Mouse (Mus musculus) liver, embryonic 11.5 days (tissue): ENCODE results near the gene Agrn. TPM values are rescaled to one million over a fixed set of nuclear protein-coding genes. Genes with fewer than 3 reads are reported as not detected.
A peak's percentile ranks its signal among the peaks of the same experiment; 100 is the strongest.

Experiments used
- ATAC-seq: fragments of 200-750 bp; cut with Nextera tagmentation; replicated peaks from 2 replicates; pipeline ENCODE4 v1.8.0; 2017; ENCODE audit warnings: moderate number of reproducible peaks, mild to moderate bottlenecking, moderate TSS enrichment, moderate library complexity; ENCODE audit not compliant: low FRiP score
- DNase-seq: peaks from one replicate; pipeline ENCODE4 v3.0.0-alpha.2; 2017; ENCODE audit warnings: low spot score
- H3K27ac ChIP-seq: fragments of 300-500 bp; sonication (generic); 2 replicates; pipeline ENCODE4 v1.5.1; 2014; ENCODE audit warnings: mild to moderate bottlenecking, low read depth, low read length, control low read depth
- H3K27me3 ChIP-seq: fragments of 300-500 bp; sonication (generic); replicated peaks from 2 replicates; pipeline ENCODE4 v1.6.1; 2014; ENCODE audit warnings: low read length, mixed read lengths; ENCODE audit not compliant: control insufficient read depth, insufficient read depth
- H3K36me3 ChIP-seq: fragments of 300-500 bp; sonication (generic); 2 replicates; pipeline ENCODE4 v1.6.1; 2014; ENCODE audit warnings: mild to moderate bottlenecking, low read length, moderate library complexity, mixed read lengths; ENCODE audit not compliant: control insufficient read depth, insufficient read depth
- H3K4me1 ChIP-seq: fragments of 300-500 bp; sonication (generic); replicated peaks from 2 replicates; pipeline ENCODE4 v1.6.1; 2014; ENCODE audit warnings: low read length, mixed read lengths; ENCODE audit not compliant: control insufficient read depth, insufficient read depth
- H3K4me2 ChIP-seq: fragments of 300-500 bp; sonication (generic); 2 replicates; pipeline ENCODE4 v1.6.1; 2014; ENCODE audit warnings: mild to moderate bottlenecking, control low read depth, moderate library complexity
- H3K4me3 ChIP-seq: fragments of 300-500 bp; sonication (generic); 2 replicates; pipeline ENCODE4 v1.5.1; 2014; ENCODE audit warnings: low read depth, low read length, control low read depth
- H3K9ac ChIP-seq: fragments of 300-500 bp; sonication (generic); 2 replicates; pipeline ENCODE4 v1.6.1; 2014; ENCODE audit warnings: low read depth, low read length, control low read depth
- H3K9me3 ChIP-seq: fragments of 300-500 bp; sonication (generic); 2 replicates; pipeline ENCODE4 v1.6.1; 2016; ENCODE audit warnings: low read length, inconsistent platforms, mixed read lengths; ENCODE audit not compliant: control insufficient read depth
- WGBS: fragments of 180-500 bp; shearing (Covaris S2); extraction: QIAGEN DNeasy Blood & Tissue Kit; methylation state at CpG from one replicate; pipeline ENCODE4 v1.1.7; 2014; 5-methylcytosine and 5-hydroxymethylcytosine counted together
- microRNA-seq: library from miRNA; unstranded; fragments of <30 nt; microRNA quantifications from one replicate; pipeline ENCODE4, GENCODE M21; 2017; ENCODE audit warnings: borderline number of aligned reads
- polyA plus RNA-seq: library from polyadenylated mRNA; unstranded; fragments of >200 nt; fragmentation: Nextera tagmentation; extraction: Ambion mirVana; gene quantifications from 2 replicates; pipeline ENCODE4 v1.2.1, GENCODE M21; 2014

Gene Agrn
- polyA plus RNA-seq, 1 experiment from 2014 or later, result 35.5 TPM

GRCm38 (mm10) chr4:156130940-156131339, 66.3 kb downstream of the Agrn start:
- ATAC-seq (no peak), DNase-seq (no peak)
- Histone ChIP-seq H3K9me3 (no peaks in the 10 kb centered on the region), H3K27me3 (no peaks in the 10 kb centered on the region), H3K4me2 (no peak overlapping the region), H3K27ac (no peak overlapping the region), H3K4me3 (no peak overlapping the region), H3K9ac (no peak overlapping the region), H3K4me1 (no peaks in the 10 kb centered on the region; the same call in 1 of the 2 replicates), H3K36me3 (peaks cover 4% of the 10 kb centered on the region)
- WGBS, result 75% methylated on average over 10 of the region's 10 CpGs

GRCm38 (mm10) chr4:156130436-156130835, 66.9 kb downstream of the Agrn start, which contains the start of gene Rnf223:
Rnf223 (plus strand) TSS chr4:156130513.
- Histone ChIP-seq H3K9me3 (no peaks in the 10 kb centered on the region), H3K27me3 (no peaks in the 10 kb centered on the region), H3K4me1 (no peaks in the 10 kb centered on the region; the same call in 1 of the 2 replicates), H3K4me2 (no peak within 1 kb of the TSS), H3K27ac (no peak within 1 kb of the TSS), H3K9ac (no peak within 1 kb of the TSS), H3K36me3 (peaks cover 8% of the 10 kb centered on the region), H3K4me3 (no peak within 1 kb of the TSS)
- WGBS, result 82% methylated on average over 15 of the region's 15 CpGs
- ATAC-seq (no peak), DNase-seq (no peak)

- H3K27ac ChIP-seq, result no peak overlapping the region
- DNase-seq (no peak), ATAC-seq (no peak)
- no peak overlapping the region for H3K9ac ChIP-seq
- 79% methylated on average over 5 of the region's 5 CpGs for WGBS
- peaks cover 13% of the 10 kb centered on the region for H3K36me3 ChIP-seq
- H3K9me3 ChIP-seq, result no peaks in the 10 kb centered on the region
- H3K4me1 ChIP-seq, result no peaks in the 10 kb centered on the region
- no peaks in the 10 kb centered on the region for H3K27me3 ChIP-seq
- no peak overlapping the region for H3K4me3 ChIP-seq
- no peak overlapping the region for H3K4me2 ChIP-seq
Measured at GRCm38 (mm10) chr4:156128746-156129145, 68.5 kb downstream of the Agrn start.

- Histone ChIP-seq H3K4me3 (no peak overlapping the region), H3K27ac (no peak overlapping the region), H3K4me1 (no peaks in the 10 kb centered on the region), H3K27me3 (no peaks in the 10 kb centered on the region), H3K36me3 (peaks cover 25% of the 10 kb centered on the region), H3K9ac (no peak overlapping the region), H3K9me3 (no peaks in the 10 kb centered on the region), H3K4me2 (no peak overlapping the region)
- DNase-seq (no peak), ATAC-seq (no peak)
- 83% methylated on average over 7 of the region's 7 CpGs for WGBS
Measured at GRCm38 (mm10) chr4:156126841-156127240, 70.4 kb downstream of the Agrn start.

GRCm38 (mm10) chr4:156125393-156125792, 71.9 kb downstream of the Agrn start:
- Histone ChIP-seq H3K9ac (no peak overlapping the region), H3K27ac (no peak overlapping the region), H3K9me3 (no peaks in the 10 kb centered on the region), H3K36me3 (peaks cover 30% of the 10 kb centered on the region), H3K4me3 (no peak overlapping the region), H3K4me2 (no peak overlapping the region), H3K27me3 (no peaks in the 10 kb centered on the region), H3K4me1 (no peaks in the 10 kb centered on the region)
- 90% methylated on average over 6 of the region's 6 CpGs for WGBS
- ATAC-seq (no peak), DNase-seq (no peak)

- peaks cover 40% of the 10 kb centered on the region for H3K36me3 ChIP-seq
- no peaks in the 10 kb centered on the region for H3K9me3 ChIP-seq
- 88% methylated on average over 7 of the region's 7 CpGs for WGBS
- no peak overlapping the region for H3K4me2 ChIP-seq
- H3K4me1 ChIP-seq, result no peaks in the 10 kb centered on the region
- H3K9ac ChIP-seq, result no peak overlapping the region
- DNase-seq (no peak), ATAC-seq (no peak)
- H3K27ac ChIP-seq, result no peak overlapping the region
- H3K4me3 ChIP-seq, result no peak overlapping the region
- H3K27me3 ChIP-seq, result no peaks in the 10 kb centered on the region
Measured at GRCm38 (mm10) chr4:156124077-156124476, 73.2 kb downstream of the Agrn start.

Small RNA genes within 50 kb of the gene (microRNA-seq; reads per million reads assigned to microRNA genes)
- 4.2 reads per million, percentile 9 among the genes with 10 or more reads in this experiment for gene Mir7658

Other genes with a start within 250 kb of the Agrn start
- gene C1qtnf12, start 235.2 kb downstream of the Agrn start, polyA plus RNA-seq, result 56.9 and 59.0 TPM in 2 replicates
- gene B3galt6, start 204.8 kb downstream of the Agrn start, polyA plus RNA-seq, result 12.1 and 13.0 TPM in 2 replicates
- gene Sdf4, start 204.6 kb downstream of the Agrn start, polyA plus RNA-seq, result 130 TPM in 2 replicates
- gene Tnfrsf4, start 183.6 kb downstream of the Agrn start, polyA plus RNA-seq, result 0.85 TPM in 1 of 2 replicates, not detected in the other
- 0.92 and 1.0 TPM in 2 replicates for gene Tnfrsf18, start 171.3 kb downstream of the Agrn start, polyA plus RNA-seq
- 0.12 and 0.56 TPM in 2 replicates for gene Ttll10, start 138.1 kb downstream of the Agrn start, polyA plus RNA-seq
- gene 9430015G10Rik, start 87.5 kb downstream of the Agrn start, polyA plus RNA-seq, result 34.5 and 39.4 TPM in 2 replicates
- gene Rnf223, start 67.0 kb downstream of the Agrn start, polyA plus RNA-seq, result 0.16 and 0.30 TPM in 2 replicates
- 0.47 and 0.51 TPM in 2 replicates for gene Isg15, start 3.3 kb upstream of the Agrn start, polyA plus RNA-seq
- gene AW011738, start 5.8 kb upstream of the Agrn start, polyA plus RNA-seq, result 0.08 and 0.73 TPM in 2 replicates
- gene Perm1, start 18.4 kb upstream of the Agrn start, polyA plus RNA-seq, result 0.25 TPM in 2 replicates
- gene Plekhn1, start 37.4 kb upstream of the Agrn start, polyA plus RNA-seq, result 9.1 and 11.8 TPM in 2 replicates
- gene Noc2l, start 38.5 kb upstream of the Agrn start, polyA plus RNA-seq, result 152 and 155 TPM in 2 replicates
- 8.9 and 9.7 TPM in 2 replicates for gene Samd11, start 58.2 kb upstream of the Agrn start, polyA plus RNA-seq
- gene Vmn2r-ps159, start 133.6 kb upstream of the Agrn start, polyA plus RNA-seq, result not detected in 2 replicates